Mouse (Mus musculus) bone marrow, adult 2 months (tissue): ENCODE data around the gene Zfp580.

ENCODE experiments used
- CTCF ChIP-seq: fragments of 200-500 bp; IDR thresholded peaks from 2 replicates; pipeline ENCODE4 v1.5.1; 2011; ENCODE audit warnings: low read length, control low read depth; ENCODE audit not compliant: control insufficient read depth, insufficient read depth
- POLR2A ChIP-seq: fragments of 200-500 bp; IDR thresholded peaks from 2 replicates; pipeline ENCODE4 v1.6.1; 2011; ENCODE audit warnings: low read depth, mild to moderate bottlenecking, control low read depth, low read length, borderline replicate concordance; ENCODE audit not compliant: control insufficient read depth

GRCm38 (mm10) chr7:5098769-5099168, 47.4 kb downstream of the Zfp580 start:
- TF ChIP-seq POLR2A (no peak), CTCF (no peak)
